Mouse (Mus musculus) testis, adult 2 months (tissue): ENCODE results near the gene Ahnak.

Experiments used
- CTCF ChIP-seq: fragments of 200-500 bp; IDR thresholded peaks from 2 replicates; pipeline ENCODE4 v1.5.1; 2012; ENCODE audit warnings: low read depth, mild to moderate bottlenecking, inconsistent platforms, low read length, moderate library complexity; ENCODE audit not compliant: control insufficient read depth, insufficient read depth, insufficient replicate concordance
- POLR2A ChIP-seq: fragments of 200-500 bp; IDR thresholded peaks from 2 replicates; pipeline ENCODE4 v1.6.1; 2012; ENCODE audit warnings: low read depth, mild to moderate bottlenecking, inconsistent platforms, low read length, moderate library complexity; ENCODE audit not compliant: control insufficient read depth

GRCm38 (mm10) chr19:9070316-9070715 is 81.2 kb downstream of the Ahnak start:
- no peak for TF ChIP-seq POLR2A
- no peak for TF ChIP-seq CTCF
